In the genomic region with DNA sequence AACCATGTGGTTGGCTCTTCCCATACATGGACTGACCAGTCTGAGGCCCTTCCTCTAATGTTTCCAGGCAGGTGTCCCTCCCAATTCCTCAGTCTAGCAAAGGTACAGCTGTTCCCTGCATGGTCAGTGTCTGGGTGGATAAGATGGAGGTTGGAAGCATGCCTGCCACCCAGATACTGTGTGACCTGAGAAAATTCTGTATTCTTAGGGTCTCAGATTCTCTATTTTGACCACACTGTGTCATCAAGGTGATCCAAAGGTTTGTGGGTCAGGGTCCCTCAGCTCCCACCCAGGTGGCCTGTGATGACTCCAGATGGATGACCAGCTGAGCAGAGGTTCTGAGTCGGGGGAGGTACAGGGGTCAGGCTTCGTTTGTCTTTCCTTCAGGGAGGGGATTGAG, we compare ENCODE assay signal across 18 mouse cellular contexts.
"Had no signal": no experiment of that assay in that cellular context is flagged by ENCODE, and none has a peak within 500 bp of the region (broad histone marks: within the 10 kb centered on the region; RNA-seq: fewer than 3 reads in every experiment).

No protein-coding gene starts in this region.

- H3K36me3 ChIP-seq: midbrain, embryonic 13.5 days; midbrain, embryonic 15.5 days; neural tube, embryonic 12.5 days had no signal

- H3K27ac ChIP-seq: lung, embryonic 15.5 days; macrophage; midbrain, embryonic 13.5 days; midbrain, embryonic 15.5 days; neural tube, embryonic 12.5 days had no signal

- DNase-seq: liver, postnatal 0 days; lung, adult 2 months; lung, postnatal 14 days; lung, postnatal 36 days; right cerebral cortex, postnatal 25 days; right cerebral cortex, postnatal 4 days; spleen, adult 18-20 months; thymus, adult 18-20 months; thymus, postnatal 14 days; thymus, postnatal 36 days had no signal

- H3K27me3 ChIP-seq: megakaryocyte, embryonic 14.5 days; midbrain, embryonic 15.5 days had no signal

- H3K4me2 ChIP-seq: lung, embryonic 15.5 days; midbrain, embryonic 11.5 days; midbrain, embryonic 13.5 days; midbrain, embryonic 15.5 days; neural tube, embryonic 12.5 days had no signal

- H3K9me3 ChIP-seq: lung, embryonic 15.5 days; megakaryocyte, embryonic 14.5 days; midbrain, embryonic 13.5 days; midbrain, embryonic 15.5 days; neural tube, embryonic 12.5 days had no signal

- H3K9ac ChIP-seq: liver, postnatal 0 days; lung, embryonic 15.5 days; midbrain, embryonic 13.5 days; midbrain, embryonic 15.5 days; neural tube, embryonic 12.5 days had no signal

- H3K4me3 ChIP-seq: lung, embryonic 15.5 days; megakaryocyte, embryonic 14.5 days; midbrain, embryonic 13.5 days; midbrain, embryonic 15.5 days; neural tube, embryonic 12.5 days had no signal

- ATAC-seq: liver, postnatal 0 days; lung, postnatal 0 days; midbrain, embryonic 13.5 days; midbrain, embryonic 15.5 days had no signal
